Mouse (Mus musculus) fibroblast of lung, adult 2 months (primary cell): ENCODE measurements around the gene Atp6v1e1.

Source experiments
- DNase-seq: peaks from one replicate; pipeline ENCODE4 v3.0.0-alpha.2; 2011; ENCODE audit warnings: low read depth

Gene Atp6v1e1

GRCm38 (mm10) chr6:120771366-120771765 lies 51.2 kb downstream of the Atp6v1e1 start:
- DNase-seq = no peak

GRCm38 (mm10) chr6:120769972-120770371 lies 52.6 kb downstream of the Atp6v1e1 start:
- DNase-seq = no peak

- no peak for DNase-seq
These were observed 61.4 kb downstream of the Atp6v1e1 start for GRCm38 (mm10) chr6:120761151-120761550.

- DNase-seq = no peak
These were observed 76.2 kb downstream of the Atp6v1e1 start for GRCm38 (mm10) chr6:120746416-120746815.
